Mouse (Mus musculus) embryo, embryonic 9.5 days (tissue): ENCODE measurements at regions not wholly inside any gene's neighbourhood (a gene's known extent, or its start where the extent isn't known, plus 50 kb on each side); places are given as distances from the start of the nearest gene placed in this dataset.

ENCODE experiments used
- DNase-seq: peaks from one replicate; pipeline ENCODE4 v3.0.0-alpha.2; 2017; ENCODE audit errors: extremely low spot score

DNA sequence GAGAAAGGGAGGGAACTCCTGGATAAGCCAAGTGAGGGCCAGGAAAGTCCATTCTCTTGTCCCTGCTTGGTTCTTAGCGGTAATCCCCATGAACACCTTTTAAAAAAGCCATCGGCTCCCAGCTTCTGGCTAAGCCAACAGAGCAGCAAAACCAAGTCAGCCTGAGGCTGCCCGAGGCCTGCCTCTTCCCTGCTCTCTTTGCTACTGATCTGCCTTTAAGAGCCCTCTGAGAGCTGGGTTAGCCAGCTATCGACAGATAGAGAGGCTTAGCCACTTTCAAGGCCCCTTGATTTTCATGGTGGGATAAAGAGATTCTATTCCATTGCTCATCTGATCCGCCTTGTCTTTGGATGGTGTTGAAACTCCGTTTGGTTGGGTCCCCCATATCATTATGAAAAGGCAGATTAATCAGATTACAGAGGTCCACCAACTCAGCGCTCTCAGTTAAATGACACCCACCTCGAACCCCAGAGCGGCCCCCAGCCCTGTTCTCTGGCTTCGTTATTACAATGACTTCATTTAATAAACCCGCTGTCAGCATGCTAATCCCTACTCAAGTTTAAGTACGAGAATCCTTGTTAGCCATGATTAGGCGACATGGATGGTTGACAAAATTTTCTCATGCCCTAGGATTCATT is 66.1 kb downstream of the Slc4a3 start:
- DNase-seq, result no peak

DNA sequence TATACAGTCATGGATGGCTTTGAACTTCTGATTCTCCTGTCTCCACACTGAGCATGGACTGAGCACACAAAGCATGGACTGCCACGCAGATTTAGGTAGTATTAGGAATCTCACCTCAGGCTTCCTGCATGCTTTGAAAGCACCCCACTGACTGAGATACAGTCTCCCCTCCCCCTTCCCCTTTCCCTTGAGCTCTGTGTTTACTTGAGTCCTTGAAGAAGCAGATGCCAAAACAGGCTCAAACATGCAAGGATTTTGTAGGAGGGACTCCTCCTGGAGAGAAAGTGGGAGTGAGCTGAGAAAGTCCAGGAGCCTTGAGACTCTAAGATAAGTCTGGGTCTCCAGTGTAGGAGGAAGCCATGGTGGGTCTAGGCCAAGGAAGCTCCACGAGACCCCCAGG is 67.1 kb downstream of the Slc4a3 start:
- no peak for DNase-seq

DNA sequence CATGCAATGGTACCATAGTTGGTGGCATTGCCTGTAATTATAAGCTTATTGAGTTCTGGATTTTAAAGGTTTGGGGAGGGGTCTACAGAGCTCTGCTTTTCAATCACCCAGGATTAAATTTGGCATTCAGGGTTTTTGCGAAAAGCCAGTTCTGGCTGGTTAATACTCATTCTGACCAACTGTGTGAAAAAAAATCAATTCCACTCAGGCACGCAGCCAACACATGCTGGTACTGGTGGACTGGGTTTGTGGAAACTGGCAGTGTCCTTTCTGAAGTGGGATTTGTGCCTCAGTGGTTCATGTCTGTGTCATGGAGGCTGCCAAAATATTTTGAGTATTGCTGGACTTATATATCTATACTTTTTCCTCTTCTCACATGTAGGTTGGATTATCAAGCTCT is 70.9 kb downstream of the Slc4a3 start:
- no peak for DNase-seq

DNA sequence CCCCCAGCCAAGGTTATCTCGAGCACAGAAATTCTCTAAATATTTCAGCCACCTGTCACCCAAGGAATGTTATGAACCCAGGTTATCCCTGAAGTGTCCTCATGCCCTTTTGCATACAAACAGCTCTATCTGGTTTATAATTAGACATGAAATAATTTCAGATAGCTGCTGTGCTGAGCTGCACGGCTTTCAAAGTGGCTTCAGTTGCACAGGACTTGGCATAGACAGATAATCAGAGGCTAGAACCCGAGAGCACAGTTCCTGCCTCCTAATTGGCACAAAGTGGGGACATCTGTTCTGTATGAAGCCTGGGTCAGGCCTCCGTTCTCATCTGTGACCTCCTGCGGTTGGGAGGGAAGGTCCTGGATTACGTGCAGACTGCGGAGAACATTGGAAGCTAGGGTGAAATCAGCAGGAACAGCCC is 72.3 kb downstream of the Slc4a3 start:
- no peak for DNase-seq

DNA sequence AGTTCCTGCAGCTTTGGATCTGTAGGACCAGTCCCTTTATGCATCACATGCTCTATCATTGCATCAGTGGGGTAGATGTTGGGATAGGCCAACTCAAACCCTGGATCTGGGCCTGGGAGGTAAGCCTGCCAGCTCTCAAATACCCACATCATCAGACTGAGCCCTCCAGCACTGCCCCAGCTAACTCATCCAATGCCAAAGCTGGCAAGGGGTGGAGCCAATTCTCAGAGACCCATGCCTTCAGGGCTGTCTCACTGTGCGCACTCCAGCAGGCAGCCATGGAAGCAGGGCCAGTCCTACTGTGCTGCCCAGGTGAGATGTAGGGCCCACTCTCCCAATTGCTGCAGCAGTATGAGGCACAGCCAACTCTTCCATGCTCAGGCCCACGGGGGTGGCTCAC is 84.2 kb downstream of the Slc4a3 start:
- DNase-seq, result no peak

DNA sequence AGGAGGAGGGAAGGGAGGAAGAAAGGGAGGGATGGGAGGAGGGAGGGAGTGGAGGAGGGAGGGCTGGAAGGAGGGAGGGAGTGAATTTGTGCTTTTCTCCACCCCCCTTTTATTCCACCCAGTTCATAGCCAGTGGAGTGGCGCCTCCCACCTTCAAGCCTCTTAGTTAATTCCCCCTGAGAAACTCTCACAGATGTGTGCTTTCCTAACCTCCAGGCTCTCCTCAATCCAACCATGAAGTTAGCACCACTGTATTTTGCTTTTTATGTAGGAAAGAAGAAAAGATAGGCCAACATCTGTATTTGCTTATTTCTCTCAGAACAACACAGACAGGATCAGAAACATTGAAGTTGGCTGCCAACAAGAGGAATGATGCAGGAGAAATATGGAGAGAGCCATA is 85.7 kb downstream of the Slc4a3 start:
- no peak for DNase-seq

DNA sequence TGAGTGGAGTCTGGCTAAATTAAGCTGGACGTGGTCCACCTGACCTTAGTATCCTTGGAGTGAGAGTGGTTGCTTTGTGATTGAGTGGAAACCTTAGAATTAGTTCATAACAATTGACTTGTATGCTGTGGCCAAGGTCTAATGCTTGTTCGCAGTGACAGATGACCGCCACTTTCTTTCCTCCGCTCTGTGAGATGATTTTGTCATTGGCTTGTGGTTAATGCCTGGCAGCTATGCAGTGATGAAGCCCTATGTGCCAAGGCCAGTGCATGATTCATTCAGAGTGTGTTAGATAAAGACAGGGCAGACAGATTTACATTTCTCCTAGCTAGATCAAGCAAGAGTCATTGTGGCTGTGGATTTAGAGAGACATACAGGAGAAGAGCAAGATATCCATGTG is 89.5 kb downstream of the Slc4a3 start:
- no peak for DNase-seq

DNA sequence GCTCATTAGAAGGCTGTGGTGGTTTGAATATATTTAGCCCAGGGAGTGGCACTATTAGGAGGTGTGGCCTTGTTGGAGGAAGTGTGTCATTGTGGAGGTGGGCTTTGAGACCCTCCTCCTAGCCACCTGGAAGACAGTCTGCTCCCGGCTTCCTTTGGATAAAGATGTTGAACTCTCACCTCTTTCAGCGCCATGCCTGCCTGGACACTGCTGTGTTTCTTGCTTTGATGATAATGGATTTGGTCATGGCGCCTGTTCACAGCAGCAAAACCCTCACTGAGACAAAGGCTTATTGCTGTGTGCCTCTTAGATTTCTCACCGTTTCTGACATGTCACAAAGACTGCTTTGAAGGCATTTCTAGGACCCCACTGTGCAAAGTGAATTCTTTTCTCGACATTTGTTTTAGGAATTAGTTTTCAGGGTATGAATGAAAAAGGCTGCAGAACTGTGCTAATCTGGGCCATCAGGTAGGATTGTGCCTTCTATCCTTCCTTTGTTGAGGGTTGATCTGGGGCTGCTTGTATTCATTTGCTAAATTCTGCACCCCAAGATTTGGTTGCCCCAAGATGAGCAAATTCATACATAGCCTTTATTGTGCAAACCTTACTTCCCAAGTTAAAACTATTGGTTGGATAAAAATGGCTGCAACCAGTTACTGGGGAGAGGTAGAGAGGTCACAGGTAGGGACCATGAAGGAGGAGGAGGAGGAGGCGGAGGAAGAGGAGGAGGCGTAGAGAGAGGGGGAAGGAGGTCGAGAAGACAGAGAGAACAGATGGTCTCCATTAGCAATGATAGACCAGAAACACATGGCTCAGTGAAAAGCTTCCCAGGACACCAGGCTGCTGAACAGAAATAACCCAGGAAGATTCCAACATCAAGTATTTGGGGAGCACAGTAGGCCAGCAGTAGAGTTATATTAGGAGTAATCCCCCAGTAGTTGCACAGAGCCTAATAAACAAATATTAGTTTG is 93.2 kb downstream of the Slc4a3 start:
- no peak for DNase-seq

DNA sequence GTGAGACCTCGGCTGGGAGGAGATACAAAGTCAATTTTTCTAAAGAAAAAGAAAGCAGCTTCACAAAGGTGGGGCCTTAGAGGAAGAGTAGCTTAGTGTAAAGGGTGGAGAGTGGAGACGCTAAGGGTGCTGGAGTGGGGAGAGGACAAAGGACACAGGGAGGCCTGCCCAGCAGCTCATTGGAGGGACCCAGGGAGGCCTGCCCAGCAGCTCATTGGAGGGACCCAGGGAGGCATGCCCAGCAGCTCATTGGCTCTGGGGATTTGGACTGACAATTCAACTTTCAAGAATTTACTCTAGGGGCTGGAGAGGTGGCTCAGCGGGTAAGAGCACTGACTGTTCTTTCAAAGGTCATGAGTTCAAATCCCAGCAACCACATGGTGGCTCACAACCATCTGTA is 96.4 kb downstream of the Slc4a3 start:
- no peak for DNase-seq

DNA sequence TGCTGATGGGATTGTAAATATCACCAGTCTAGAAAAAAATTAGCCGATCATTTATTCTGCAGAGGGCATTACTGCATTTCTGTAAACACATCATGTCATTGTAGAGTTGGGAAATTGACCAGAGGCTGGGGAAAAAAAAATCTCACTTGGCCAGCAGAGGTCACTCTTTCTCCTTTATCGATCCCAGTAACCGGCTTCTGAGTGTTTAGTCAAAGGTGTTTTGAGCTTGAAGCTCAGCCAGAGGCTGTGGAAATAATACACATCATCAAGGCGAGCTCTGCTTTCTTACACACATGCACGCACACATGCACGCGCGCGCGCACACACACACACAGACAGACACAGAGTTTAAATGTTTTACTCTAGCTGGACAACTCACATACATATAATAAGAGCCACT is 106.5 kb downstream of the Slc4a3 start:
- DNase-seq, result peak; percentile 78

DNA sequence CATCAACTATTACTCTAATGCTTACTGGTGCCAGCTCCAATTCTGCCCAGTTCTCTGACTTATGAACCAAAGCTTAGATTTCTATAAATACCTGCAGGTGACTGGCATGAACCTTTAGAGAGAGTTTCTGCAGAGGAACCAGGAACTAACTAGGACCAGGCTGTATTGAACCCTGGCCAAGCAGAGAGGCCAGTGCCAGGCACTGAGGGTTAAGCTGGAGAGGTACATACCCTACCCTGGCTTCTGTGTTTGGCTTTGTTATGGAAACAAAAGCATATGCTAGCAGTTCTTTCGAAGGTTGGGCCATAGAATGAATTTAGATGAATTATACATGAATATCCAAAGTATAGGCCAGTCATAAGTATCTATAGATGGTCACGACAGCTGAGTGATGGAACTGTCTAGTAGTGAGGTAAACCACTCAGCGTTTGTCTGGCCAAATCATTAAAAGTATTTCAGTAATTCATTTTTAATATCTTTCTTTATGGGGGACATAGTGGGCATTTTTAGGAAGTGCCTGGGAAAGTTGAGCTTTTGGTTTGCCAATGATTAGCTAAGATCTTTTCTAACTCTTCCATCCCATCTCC is 107.0 kb downstream of the Slc4a3 start:
- no peak for DNase-seq

DNA sequence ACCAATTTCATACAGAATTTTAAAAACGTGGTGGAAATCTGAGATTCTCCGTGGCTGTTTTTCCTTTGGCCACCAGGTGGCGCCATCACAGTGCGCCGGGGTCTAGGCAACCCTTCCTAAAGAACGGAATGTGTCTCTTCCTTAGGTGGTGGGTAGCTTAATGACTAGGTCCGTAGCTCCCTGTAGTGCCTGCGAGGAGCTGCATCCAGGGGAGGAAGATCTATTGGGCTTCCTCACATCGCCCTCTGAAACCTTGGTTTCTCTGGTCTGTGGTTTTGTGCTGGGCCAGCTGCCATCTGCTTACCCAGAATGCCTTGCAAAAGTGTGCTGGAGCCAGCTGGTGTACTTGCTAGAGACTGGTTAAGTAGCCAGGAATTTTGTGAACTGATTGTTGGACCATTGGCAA is 107.6 kb downstream of the Slc4a3 start:
- peak; percentile 69 for DNase-seq

DNA sequence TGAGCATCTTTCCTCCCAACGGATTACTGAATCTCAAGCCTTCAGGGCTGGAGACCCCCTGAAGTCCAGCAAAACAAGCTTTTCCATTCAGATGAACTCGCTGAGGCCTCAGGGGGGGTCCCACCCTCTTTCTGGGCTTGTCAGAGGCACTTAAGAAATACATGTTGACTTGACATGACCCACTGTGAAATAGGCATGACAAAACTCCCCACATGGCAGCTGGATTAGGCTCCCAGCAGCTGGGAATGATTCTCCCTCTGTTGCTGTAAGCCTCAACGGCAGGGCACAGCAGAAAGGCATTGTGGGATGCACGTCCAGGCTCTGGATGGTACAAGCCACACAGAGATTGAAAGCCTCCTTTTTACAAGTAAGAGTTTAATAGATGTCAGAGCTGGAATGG is 110.5 kb downstream of the Slc4a3 start:
- no peak for DNase-seq

DNA sequence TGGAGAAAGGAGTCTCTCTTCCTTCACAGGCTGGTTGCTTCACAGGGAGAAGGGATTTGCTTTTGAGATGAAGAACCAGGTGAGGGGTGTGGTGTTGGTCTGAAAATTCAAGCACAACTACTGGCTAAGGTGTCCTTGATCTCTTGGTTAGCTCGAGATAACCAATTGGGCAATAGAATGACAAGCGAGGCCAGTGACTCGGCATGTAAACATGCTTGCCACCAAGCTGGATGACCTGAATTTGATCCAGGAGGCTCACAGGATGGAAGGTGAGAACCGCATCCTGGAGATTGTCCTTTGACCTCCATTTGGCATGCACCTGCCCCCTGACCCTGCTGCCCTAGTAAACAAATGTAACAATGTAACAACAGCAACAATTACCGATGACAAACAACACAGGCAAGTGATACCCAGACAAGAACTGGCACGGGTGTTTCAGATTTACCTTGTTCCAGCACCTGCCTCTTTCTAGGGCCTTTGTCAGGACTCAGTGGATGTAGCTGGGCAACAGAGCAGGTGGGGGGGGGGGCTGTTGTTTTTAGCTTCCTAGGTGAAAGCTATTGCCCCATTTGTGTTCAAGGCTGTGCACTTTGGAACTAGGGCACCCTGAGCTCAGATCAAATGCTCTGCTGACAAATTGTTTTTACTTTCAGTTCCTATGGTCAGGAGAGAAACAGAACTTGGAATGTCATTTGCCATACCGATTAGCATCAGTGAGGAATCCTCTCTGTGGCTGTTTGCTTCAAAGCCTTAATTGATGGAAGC is 114.5 kb downstream of the Slc4a3 start:
- DNase-seq, result no peak

DNA sequence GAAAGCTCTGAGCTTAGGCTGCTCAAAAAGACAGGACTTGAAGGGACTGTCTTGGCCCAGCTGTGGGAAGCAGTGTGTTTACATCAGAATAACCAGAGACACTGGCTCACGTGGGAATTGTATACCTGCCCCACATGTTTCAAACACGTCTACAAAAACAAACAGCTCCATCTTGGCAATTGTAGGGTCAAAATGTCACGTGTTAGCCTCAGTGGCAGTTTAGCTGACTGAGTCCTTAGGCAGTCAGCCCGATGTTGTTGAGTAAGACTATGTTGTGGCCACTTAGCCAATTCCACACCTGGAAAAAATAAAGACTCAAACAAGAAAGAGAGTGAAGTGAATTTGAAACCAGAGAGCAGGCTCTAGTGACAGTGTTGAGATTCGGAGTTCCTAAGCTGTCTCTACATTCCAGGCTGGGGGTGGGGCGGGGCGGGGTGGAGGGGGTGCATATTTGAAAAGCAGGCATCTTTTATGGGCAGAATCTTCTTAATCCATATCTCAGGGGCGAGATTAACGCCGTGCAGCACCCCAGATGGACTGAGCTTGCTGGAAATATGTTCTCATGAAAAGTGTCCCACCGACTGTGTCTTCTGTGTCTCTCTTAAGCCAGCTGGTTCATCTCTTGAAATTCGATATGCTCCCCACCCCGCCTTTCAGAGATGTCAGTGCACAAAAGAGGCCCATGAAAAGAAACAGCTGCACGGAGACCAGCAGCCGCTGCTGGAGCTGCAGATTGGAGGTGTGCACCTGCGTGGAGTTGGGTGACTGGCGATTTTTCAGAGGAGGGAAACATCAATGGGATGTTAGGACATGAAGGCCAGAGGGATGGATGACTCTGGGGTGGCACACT is 116.3 kb downstream of the Slc4a3 start:
- DNase-seq, result peak; percentile 75

DNA sequence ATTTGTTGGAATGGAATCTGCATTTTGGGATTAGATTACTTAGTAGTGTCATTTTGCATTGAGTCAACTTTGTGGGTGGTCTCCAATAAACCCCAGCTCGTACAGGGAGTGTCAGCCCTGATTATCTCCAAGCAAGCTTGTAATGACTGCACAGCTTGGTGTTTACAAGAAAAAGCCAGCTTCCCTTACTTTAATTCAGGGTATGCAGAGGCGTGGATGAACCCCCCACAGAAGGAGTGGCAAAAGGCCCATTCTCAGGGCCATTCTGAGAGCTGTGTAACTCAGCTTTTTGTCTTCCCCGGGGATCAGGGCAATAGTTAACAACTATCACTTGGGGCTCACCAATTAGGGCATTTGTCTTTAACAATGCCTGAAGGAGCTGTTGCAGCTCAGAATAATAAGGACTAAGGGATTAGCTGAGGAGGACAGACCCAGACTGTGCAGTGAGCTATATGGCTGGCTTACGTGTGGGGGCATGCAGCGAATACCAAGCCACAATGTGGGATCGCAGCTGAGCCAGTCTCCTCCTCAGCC is 121.7 kb downstream of the Slc4a3 start:
- no peak for DNase-seq

DNA sequence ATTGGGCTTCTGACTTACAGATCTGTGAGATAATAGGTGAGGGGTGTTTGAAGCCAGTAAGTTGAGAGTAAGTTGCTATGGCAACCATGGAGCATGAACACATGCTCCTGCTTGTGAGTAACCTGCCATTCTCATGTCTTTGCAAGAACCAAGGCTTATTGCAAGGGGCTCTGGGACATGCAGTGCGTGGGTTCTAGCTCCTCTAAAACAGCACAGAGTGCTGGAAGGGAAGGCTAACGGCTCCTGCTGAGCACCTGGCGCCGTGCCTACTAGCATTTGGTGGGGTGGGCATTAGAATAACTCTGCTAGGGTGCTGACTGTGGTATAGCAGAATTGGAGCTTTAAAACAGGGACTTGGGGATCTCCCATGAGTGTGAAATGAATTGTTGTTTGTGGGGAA is 130.2 kb downstream of the Slc4a3 start:
- no peak for DNase-seq

DNA sequence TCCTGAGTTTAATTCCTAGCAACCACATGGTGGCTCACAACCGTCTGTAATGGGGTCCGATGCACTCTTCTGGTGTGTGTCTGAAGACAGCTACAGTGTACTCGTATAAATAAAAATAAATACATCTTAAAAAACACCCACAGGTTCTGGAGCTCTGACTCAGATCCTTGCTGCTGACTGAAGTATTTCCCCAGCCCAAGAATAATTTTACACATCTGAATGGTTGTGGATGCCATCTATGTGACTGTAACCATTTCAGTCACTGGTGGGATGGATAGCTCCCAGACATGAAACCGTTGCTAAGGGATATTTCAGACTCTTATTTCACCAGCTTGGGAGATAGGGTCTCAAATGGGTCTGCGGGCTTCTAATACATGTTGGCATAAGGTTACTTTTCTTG is 131.6 kb downstream of the Slc4a3 start:
- no peak for DNase-seq

DNA sequence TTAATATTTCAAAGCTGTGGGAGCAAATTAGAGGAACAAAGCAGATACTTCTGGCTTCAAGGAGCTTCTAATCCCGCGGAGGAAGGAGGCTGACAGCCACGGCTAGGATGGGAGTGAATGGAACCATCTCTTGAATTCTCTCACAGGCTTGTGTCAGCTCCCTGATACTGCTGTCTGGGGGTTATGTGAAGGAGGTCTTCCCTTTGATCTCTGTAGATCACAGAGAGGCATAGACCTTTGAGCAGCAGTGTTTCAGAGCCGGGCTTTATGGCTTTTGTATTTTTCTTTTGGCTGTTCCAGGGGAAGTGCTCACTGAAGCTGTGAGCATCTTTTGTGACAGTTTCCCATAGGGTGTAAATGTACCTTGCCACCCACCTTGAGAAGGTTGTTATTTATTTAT is 132.2 kb downstream of the Slc4a3 start:
- DNase-seq, result no peak

DNA sequence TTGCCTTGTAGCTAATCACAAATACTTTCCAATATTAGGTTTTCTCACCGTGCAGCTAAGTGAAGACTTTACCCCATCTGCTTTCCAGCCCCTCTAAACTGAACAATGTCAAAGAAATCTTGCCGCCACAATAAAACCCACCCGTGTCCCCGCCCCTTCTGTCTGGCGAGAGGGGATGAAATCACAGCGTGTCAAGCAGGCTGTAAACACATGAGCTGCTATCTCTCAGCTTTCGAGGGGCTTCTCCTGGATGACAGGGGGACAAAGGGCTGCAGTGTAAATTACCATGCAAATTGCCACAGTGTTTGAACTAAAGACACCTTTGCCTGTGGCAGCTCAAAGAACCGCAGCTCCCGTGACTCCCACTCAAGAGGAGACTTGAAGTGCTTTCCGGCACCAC is 134.3 kb downstream of the Slc4a3 start:
- no peak for DNase-seq

DNA sequence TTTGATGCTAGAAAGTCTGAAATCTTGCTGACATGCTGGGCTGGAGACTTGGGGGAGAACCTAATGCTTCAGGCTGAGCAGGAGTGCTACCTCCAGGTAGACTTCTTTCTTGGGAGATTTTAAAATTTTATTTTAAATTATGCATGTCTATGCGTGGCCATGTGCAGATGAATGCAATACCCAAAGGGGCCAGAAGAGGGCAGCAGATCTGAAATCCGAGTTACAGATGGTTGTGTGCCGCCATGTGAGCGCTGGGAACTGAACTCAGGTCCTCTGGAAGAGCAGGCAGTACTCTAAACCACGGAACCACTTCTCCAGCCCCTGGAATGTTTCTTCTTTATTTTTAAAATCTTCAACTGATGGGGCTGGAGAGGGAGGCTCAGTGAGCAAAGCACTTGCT is 135.8 kb downstream of the Slc4a3 start:
- DNase-seq, result no peak
